Mouse (Mus musculus) heart, adult 11 months (tissue): Measurements from ENCODE around the gene Rnf186.
"Not testable (repeated sequence)": the region's sequence is repeated elsewhere in the genome, so short reads cannot be mapped to it uniquely, and the experiment has no call there.

ENCODE experiments used
- DNase-seq: peaks from one replicate; pipeline ENCODE4 v3.0.0; 2022

The Rnf186 gene

DNA sequence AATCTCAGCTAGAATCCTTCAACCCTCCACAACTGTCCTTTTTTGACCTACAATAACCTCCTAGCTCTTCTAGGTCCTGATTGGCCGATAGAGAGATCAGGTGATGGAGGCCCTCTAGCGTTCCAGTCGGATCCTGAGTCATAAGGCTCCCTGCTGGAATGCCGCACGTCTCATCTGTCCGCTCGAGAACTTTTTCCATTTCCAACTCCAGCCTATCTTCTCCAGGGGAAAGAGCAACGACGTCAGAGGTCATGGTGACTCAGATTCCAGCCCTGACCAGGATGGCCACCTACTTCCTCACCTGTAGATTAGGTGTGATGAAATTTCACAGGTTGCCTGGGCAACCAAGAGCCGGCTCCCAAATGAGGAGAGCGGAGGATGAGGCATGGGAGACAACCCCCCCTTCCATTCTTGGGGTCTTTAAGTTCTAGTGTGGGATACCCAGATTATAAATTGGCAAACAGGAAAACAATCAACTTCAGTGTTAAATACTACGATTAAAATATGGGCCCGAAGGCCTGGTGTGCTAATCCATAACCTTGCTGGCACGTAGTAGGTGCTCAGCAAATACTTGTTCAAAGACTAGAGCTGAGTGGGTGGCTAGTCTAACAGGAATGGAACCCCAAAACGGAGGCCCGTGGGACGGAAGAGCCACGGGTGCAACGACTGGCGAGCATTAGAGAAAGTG is 5.4 kb downstream of the Rnf186 start:
- peak; percentile 99 for DNase-seq

DNA sequence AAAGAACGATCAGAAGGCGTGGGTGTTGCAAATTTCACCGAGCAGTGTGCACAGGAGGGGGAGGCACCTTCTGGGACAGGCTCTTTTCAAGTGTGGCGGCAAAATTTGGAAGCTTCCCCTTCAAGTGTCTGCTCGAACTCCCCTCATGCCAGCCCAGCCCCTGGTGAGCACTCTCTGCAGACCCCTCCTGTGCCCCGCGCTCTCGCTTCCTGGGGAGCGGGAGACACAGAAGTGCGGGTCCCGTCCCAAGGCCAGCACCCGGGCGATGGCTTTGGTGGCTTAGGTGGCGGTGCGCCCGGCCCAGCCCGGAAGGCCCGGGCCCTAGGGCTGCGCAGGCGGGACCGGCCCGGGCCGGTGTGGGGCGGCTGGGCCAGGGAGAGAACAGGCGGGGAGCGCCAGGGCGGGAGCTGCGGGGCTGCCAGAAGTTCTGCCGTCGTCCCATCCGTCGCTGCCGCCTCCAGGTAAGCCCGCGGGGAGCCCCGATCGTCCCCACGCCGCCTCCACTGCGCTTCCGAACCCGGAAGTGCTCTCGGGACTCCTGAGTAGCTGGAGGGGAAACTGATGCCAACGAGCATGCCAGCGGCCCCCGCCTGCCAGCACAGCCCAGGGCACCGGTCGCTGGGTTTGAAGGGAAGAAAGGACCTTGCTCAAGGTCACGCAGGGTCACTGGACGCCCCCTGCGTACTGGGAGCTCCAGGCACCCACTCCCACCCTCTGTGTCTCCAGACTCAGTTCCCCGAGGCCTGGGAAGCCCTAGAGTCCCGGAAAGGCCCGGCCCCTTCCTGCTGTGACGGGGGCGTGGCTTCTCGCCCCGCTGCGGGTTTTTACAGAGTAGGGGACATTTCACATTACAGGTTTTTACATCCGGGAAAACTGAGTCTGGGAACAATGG is 6.2 kb downstream of the Rnf186 start, which contains the start of gene Tmco4:
Gene Tmco4, plus strand, starts transcription at position 62 of the 892 bp plus-strand sequence.
- peak; percentile 99 for DNase-seq

- DNase-seq = no peak
Measured at GRCm38 (mm10) chr4:138973719-138974115, 6.8 kb downstream of the Rnf186 start.

- DNase-seq = not testable (repeated sequence)
Measured at GRCm38 (mm10) chr4:138974540-138974939, 7.6 kb downstream of the Rnf186 start.

DNA sequence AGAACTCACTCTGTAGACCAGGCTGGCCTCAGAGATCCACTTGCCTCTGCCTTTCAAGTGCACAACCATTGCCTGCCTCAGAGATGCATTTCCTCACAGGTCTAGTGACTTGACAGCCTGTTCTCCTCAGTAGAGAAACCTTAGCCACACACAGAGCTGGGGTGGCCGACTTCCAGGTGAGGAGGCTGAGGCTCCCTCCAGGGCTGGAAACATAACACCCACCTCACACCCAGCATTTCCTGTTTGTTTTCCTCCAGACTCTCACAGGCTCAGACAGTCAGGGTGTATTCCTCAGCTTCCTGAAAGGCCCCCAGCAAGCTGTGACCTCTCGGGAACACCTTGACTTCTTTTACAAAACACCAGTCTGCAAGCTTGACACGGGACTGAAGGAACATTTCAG is 8.3 kb downstream of the Rnf186 start:
- DNase-seq = no peak

- no peak for DNase-seq
Measured at GRCm38 (mm10) chr4:138976046-138976445, 9.1 kb downstream of the Rnf186 start.

- DNase-seq = no peak
Measured at GRCm38 (mm10) chr4:138980021-138980420, 13.1 kb downstream of the Rnf186 start.

DNA sequence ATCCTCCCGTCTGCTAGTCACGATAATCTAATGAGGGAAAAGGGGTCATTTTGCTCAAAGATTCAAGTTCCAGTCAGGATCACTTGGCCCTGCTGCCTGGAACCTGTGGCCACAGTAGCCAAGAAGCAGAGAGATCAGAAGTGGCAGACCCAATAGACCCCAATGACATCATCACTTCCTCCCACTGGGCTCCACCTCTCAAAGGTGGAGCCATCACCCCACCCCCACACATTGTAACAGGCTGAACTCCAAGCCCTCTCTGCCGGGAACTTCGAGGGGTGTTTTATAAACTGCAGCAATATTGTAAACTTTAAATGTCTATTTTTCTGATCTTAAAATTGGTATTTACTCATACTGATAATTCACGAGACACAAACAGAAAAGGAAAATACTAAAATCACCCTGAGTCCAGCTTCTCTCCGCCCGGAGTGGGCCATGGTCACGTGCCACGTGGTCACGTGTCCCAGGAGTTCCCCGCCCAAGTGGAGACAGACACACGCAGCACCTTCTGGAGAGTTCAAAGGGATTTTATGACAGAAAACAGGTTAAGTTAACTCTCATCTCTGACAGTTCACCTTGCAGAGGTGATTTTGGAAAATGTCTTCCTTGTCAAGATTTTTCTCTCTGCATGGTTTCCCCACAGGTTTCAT is 14.0 kb downstream of the Rnf186 start:
- DNase-seq = no peak

DNA sequence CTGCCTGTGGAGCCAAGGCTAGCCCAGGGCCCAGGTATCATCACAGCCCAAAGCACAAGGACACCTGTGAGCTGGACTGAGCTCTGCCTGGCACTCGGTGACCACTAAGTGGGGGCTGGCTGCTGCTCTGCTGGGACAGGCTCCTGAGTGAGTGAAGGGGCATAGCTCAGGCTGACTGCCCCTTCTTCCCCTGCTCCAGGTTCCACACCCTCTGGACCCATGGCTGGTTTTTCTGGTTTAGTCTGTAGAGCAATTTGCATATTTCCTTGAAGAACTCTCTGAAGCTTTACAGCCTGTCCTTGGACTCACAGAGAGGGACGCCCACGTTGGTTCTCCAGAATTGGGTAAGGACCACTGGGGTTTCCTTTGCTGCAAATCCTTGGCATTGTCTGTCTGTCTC is 16.5 kb downstream of the Rnf186 start:
- no peak for DNase-seq

- no peak for DNase-seq
Measured at GRCm38 (mm10) chr4:138984744-138985143, 17.8 kb downstream of the Rnf186 start.

GRCm38 (mm10) chr4:138986280-138986679 is 19.4 kb downstream of the Rnf186 start:
- no peak for DNase-seq

- DNase-seq = no peak
Measured at GRCm38 (mm10) chr4:138994389-138994788, 27.5 kb downstream of the Rnf186 start.

- no peak for DNase-seq
Measured at GRCm38 (mm10) chr4:138996410-138996809, 29.5 kb downstream of the Rnf186 start.

GRCm38 (mm10) chr4:138997121-138997520 is 30.2 kb downstream of the Rnf186 start:
- no peak for DNase-seq

- no peak for DNase-seq
Measured at GRCm38 (mm10) chr4:138998611-138999010, 31.7 kb downstream of the Rnf186 start.

DNA sequence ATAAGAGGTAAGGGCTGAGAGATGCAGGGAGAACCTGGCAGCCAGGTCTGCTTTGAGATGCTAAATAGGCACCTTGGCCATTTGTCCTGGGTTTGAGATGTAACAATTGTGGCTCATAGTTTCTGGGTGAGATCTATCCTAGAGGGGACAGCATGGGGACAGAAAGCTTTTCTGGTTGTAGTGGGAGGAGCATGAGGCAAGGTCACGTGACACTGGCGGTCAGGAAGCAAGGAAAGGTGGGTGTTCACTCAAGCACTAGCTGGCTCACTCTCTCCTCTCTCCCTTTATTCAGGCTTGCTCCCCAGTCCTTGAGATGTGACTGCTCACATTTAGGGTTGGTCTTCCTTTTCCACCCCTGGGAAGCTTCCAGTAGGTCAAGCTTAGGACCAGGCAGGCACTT is 34.1 kb downstream of the Rnf186 start:
- no peak for DNase-seq

DNA sequence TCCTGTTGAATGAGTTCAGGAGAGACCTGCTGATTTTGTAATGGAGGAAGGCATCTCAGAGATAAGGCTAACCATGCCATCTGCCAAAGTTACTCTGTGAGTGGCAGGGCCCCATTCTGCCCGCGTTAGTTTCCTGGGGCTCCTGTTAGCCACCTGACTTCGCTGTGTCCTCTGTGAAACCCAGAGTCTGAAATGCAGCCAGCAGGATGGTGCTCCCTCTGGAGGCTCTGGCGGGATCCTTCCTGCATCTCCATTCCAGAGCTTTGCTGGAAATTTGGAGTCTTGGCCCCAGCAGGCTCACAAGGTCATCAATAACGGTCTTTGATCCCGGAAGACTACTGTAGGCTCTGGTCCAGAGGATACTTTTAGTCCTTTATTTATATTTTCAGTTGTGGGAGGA is 34.5 kb downstream of the Rnf186 start:
- peak; percentile 91 for DNase-seq

DNA sequence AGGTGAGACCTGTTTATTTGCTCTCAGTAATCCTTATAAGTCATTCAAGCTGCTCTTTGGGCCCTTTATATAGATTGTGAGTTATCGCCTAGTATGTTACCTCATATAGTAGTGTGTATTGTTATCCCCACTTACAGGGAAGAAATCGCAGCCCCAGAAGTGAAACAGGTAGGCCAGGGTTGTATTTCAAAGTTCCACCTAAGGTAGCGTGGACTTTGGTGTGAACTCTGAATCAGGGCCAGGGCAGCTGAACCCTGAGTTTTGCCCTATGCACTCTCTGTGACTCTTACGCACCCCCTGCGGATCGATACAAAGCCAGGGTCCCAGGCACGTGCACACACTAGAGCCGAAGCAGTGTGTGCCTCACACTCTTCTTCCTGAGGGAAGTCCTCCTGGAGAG is 37.2 kb downstream of the Rnf186 start:
- DNase-seq = no peak

GRCm38 (mm10) chr4:139005214-139005613 is 38.3 kb downstream of the Rnf186 start:
- DNase-seq = no peak

- DNase-seq = no peak
Measured at GRCm38 (mm10) chr4:139007353-139007752, 40.4 kb downstream of the Rnf186 start.

- DNase-seq = no peak
Measured at GRCm38 (mm10) chr4:139007981-139008536, 41.1 kb downstream of the Rnf186 start.

- DNase-seq = no peak
Measured at GRCm38 (mm10) chr4:139011201-139011702, 44.3 kb downstream of the Rnf186 start.

DNA sequence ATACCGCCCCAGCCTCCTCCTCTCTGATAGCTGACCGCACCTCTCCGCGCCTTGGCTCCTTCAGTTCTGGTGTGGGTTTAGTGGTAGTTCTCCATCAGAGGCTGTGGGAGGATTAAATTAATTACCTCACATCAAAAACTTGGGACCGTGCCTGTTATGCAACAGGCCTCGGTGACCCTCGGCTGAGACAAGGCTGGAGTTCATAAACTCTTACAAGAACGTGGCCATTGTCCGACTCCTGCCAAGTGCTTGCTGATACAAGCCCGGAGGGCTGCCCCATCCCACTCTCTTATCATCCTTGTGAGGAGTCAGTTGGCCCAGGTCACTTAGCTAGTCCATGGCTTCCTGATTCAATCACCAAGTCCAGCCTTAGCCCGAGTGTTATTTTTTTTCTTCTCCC is 46.4 kb downstream of the Rnf186 start:
- peak; percentile 94 for DNase-seq
